Mouse (Mus musculus) ES-E14 (cell line): ENCODE data around the gene Pgs1. TPM values are rescaled to one million over a fixed set of nuclear protein-coding genes. Genes with fewer than 3 reads are reported as not detected.

Experiments used
- DNase-seq: peaks from one replicate; pipeline ENCODE4 v3.0.0-alpha.2; 2013; ENCODE audit warnings: low read depth, low spot score
- H3K27ac ChIP-seq: 2 replicates; pipeline ENCODE4 v1.5.1; 2012; ENCODE audit warnings: low read depth, mild to moderate bottlenecking, low read length, moderate library complexity, mixed read lengths; ENCODE audit not compliant: poor library complexity, insufficient read depth, severe bottlenecking
- H3K36me3 ChIP-seq: 2 replicates; pipeline ENCODE4 v1.6.1; 2012; ENCODE audit warnings: mild to moderate bottlenecking, low read length, moderate library complexity, mixed read lengths; ENCODE audit not compliant: control insufficient read depth, poor library complexity, insufficient read depth, severe bottlenecking
- H3K4me1 ChIP-seq, 2 experiments: fragments of 150-350 bp in 1 of 2; sonication (generic) in 1 of 2; 2 replicates each; pipeline ENCODE4 v1.6.1; 2012; ENCODE audit warnings: low read length in 2 of 2, mild to moderate bottlenecking in 1 of 2, mixed read lengths in 1 of 2; ENCODE audit not compliant: control insufficient read depth in 2 of 2, insufficient read depth in 2 of 2, poor library complexity in 1 of 2
- H3K4me3 ChIP-seq, 2 experiments: fragments of 150-350 bp in 1 of 2; sonication (generic) in 1 of 2; 2 replicates each; pipeline ENCODE4 v1.5.1; 2012; ENCODE audit warnings: low read length in 2 of 2, low read depth in 1 of 2, mild to moderate bottlenecking in 1 of 2, mixed read lengths in 1 of 2; ENCODE audit not compliant: insufficient read depth in 1 of 2, poor library complexity in 1 of 2, severe bottlenecking in 1 of 2
- H3K9ac ChIP-seq: 2 replicates; pipeline ENCODE4 v1.6.1; 2012; ENCODE audit warnings: low read depth, mild to moderate bottlenecking, low read length, mixed read lengths; ENCODE audit not compliant: poor library complexity, insufficient read depth, severe bottlenecking
- H3K9me3 ChIP-seq: fragments of 150-350 bp; sonication (generic); 2 replicates; pipeline ENCODE4 v1.6.1; 2012; ENCODE audit warnings: low read depth, mild to moderate bottlenecking, low read length; ENCODE audit not compliant: control insufficient read depth, insufficient read depth
- CHD2 ChIP-seq: IDR thresholded peaks from 2 replicates; pipeline ENCODE4 v1.6.1; 2014; ENCODE audit warnings: mild to moderate bottlenecking, low read depth, low read length, inconsistent platforms
- HCFC1 ChIP-seq: IDR thresholded peaks from 2 replicates; pipeline ENCODE4 v1.6.1; 2012; ENCODE audit warnings: low read length, inconsistent platforms, borderline replicate concordance; ENCODE audit not compliant: insufficient read depth
- MAFK ChIP-seq: IDR thresholded peaks from 2 replicates; pipeline ENCODE4 v1.6.1; 2014; ENCODE audit warnings: mild to moderate bottlenecking, low read depth, low read length, inconsistent platforms; ENCODE audit not compliant: insufficient read depth
- ZC3H11A ChIP-seq: IDR thresholded peaks from 2 replicates; pipeline ENCODE4 v1.6.1; 2012; ENCODE audit warnings: low read depth, mild to moderate bottlenecking, inconsistent platforms, low read length, borderline replicate concordance
- ZNF384 ChIP-seq: IDR thresholded peaks from 2 replicates; pipeline ENCODE4 v1.6.1; 2012; ENCODE audit warnings: low read depth, low read length, inconsistent platforms
- in situ Hi-C, 2 experiments: fragments of 600-800 bp; cut with MboI; formaldehyde crosslinking; loops; one replicate each; pipeline ENCODE4 v1.15.1; 2025; ENCODE audit warnings: low sequenced_read_pairs in 2 of 2, inconsistent platforms in 1 of 2; ENCODE audit not compliant: unreplicated experiment in 2 of 2
- total RNA-seq: library from RNA; depleted of rRNA; stranded (reverse); fragments of 300-350 nt; gene quantifications from 2 replicates; pipeline ENCODE4 v1.2.3, GENCODE M21; 2012

Pgs1 gene
- total RNA-seq, 1 experiment = 95.2 TPM

GRCm38 (mm10) chr11:117993190-117994175 is 7.4 kb downstream of the Pgs1 start:
- peak overlapping the region; percentile 2; the same call in 1 of the 2 replicates for H3K27ac ChIP-seq

GRCm38 (mm10) chr11:117994250-117995057 is 8.4 kb downstream of the Pgs1 start:
- peaks cover 14 to 48% of the 10 kb centered on the region in 2 experiments for H3K4me1 ChIP-seq
- no peak overlapping the region for H3K27ac ChIP-seq

More at GRCm38 (mm10) chr11:117993190-117994175, 7.4 kb downstream of the Pgs1 start:
- H3K9me3 ChIP-seq = no peaks in the 10 kb centered on the region
- H3K4me1 ChIP-seq = peaks cover 15 to 45% of the 10 kb centered on the region in 2 experiments
- H3K4me3 ChIP-seq = no peak overlapping the region
- peaks cover 7% of the 10 kb centered on the region for H3K36me3 ChIP-seq
- 0 out of 2 replicates have a peak overlapping the region, but pooled peaks have one; percentile 16 for H3K9ac ChIP-seq
- no peak for DNase-seq
- no peak for TF ChIP-seq HCFC1
- no peak for TF ChIP-seq CHD2
- in situ Hi-C loops = no loop called here

GRCm38 (mm10) chr11:117995255-117995654 is 9.2 kb downstream of the Pgs1 start:
- no peak for TF ChIP-seq ZC3H11A
- no peak for TF ChIP-seq ZNF384
- TF ChIP-seq MAFK = no peak
- no peak for TF ChIP-seq HCFC1
- no peak for TF ChIP-seq CHD2
- Histone ChIP-seq H3K9ac (no peak overlapping the region), H3K27ac (0 out of 2 replicates have a peak overlapping the region, but pooled peaks have one; percentile 2), H3K9me3 (no peaks in the 10 kb centered on the region), H3K36me3 (peaks cover 16% of the 10 kb centered on the region), H3K4me1 (peaks cover 10 to 47% of the 10 kb centered on the region in 2 experiments), H3K4me3 (no peak overlapping the region)
- DNase-seq = no peak
- in situ Hi-C loops = no loop called here

More at GRCm38 (mm10) chr11:117994250-117995057, 8.4 kb downstream of the Pgs1 start:
- Histone ChIP-seq H3K9ac (no peak overlapping the region), H3K36me3 (peaks cover 8% of the 10 kb centered on the region), H3K4me3 (no peak overlapping the region), H3K9me3 (no peaks in the 10 kb centered on the region)
- no peak for DNase-seq
- no peak for TF ChIP-seq ZC3H11A
- TF ChIP-seq CHD2 = no peak
- TF ChIP-seq HCFC1 = no peak
- in situ Hi-C loops = no loop called here

- Histone ChIP-seq H3K4me1 (peaks cover 10 to 43% of the 10 kb centered on the region in 2 experiments), H3K27ac (0 out of 2 replicates have a peak overlapping the region, but pooled peaks have one; percentile 2), H3K9me3 (no peaks in the 10 kb centered on the region), H3K4me3 (no peak overlapping the region), H3K9ac (no peak overlapping the region), H3K36me3 (peaks cover 20% of the 10 kb centered on the region)
- TF ChIP-seq MAFK (no peak), CHD2 (no peak), ZNF384 (no peak), HCFC1 (no peak), ZC3H11A (no peak)
- no peak for DNase-seq
- in situ Hi-C loops = no loop called here
Measured at GRCm38 (mm10) chr11:117995661-117996060, 9.6 kb downstream of the Pgs1 start.
